Mouse (Mus musculus) thymus, adult 18-20 months (tissue): ENCODE data around the gene Ankrd39.

Experiments
- DNase-seq, 2 experiments: peaks; one replicate each; pipeline ENCODE4 v3.0.0; 2022; ENCODE audit warnings: mixed read lengths in 2 of 2

The Ankrd39 gene

DNA sequence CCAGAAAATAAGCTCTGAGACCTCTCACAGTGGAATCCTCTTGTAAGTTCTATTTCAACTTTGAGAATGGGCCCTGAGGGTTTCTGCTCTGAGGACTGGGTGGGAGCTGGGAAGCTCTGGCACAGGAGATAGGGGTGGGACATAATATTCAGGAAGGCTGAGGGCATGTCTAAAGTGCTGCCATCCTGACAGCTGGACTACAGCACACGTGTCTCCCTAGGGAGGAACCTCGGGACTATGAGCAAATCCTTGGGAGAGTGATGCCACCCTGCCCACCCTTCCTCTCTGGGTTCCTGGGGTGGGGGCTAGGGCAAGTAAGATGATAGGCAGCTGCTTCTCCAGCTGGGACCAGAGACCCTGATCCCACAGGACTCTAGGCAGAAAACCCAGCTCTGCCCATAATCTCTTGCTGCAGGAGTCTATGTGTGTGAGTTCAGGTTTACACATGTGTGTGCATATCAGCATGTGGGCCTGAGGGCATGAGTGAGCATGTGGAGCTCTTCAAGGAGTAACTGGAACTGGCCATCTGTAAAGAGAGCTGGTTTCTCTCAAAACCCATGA, 25.0 kb upstream of the Ankrd39 start:
- DNase-seq: no peak

DNA sequence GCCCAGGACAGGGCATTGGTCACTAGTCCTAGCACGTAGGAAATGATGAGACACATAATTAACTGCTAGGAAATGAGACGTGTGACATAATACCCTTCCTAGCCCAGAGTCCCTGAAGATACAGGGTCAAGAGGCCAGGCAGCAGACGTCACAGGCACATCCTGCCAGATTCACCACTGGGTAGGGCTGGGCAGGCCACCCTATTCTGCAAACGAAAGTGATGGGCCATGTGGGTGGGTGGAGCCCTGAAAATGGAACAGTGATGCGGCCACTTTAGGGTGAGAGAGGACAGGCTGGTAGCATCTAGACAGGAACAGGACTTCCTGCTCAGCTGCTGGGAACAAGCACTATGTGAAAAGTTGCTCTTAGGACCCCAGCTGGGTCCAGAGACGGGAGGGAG, 24.4 kb upstream of the Ankrd39 start:
- no peak for DNase-seq

DNA sequence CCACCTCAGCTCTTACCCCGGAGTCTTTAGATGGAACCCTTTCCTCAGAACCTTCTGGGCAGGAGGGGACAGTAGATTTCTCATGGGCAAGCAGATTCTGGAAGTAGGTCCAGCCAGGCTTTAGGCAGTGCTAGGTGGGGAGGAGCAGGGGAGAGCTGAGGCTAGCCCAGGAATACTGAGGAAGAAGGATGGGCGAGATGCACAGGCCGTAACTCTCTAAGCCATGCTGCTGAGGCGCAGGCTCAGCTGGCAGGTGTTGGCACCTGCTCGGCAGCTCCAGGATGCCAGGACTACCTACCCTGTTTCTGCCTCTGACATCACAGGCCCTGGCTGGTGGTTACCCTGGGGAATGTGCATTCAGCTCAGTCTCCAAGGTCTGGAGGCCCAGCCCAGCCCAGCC, 23.1 kb upstream of the Ankrd39 start:
- DNase-seq: no peak

DNA sequence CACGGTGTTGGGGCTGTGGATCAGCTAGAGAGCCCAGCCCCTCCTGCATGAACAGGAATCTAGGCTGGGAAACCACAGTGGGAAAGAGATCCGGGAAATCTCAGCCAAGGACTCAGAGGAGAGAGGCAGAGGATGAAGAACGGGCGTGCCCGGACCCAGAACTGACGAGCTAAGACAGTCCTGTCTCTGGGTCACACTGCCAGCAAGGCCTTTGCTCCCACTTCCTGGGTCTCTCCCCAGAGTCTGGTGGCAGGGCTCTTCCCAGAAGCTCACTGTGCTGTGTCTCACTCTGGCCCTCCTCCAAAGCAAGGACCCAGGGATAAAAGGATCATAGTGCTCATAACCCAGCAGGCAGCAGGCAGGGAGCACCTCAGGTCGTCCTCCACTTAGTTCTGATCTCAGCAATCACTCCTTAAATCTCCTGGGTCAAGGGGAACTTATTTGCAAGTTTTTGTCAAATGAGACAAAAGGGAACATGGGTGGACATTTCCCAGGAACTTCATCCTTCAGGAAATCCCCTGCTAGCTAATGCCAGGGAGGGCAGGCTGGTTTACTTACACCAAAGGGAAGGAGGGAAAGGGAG, 22.5 kb upstream of the Ankrd39 start:
- no peak for DNase-seq

DNA sequence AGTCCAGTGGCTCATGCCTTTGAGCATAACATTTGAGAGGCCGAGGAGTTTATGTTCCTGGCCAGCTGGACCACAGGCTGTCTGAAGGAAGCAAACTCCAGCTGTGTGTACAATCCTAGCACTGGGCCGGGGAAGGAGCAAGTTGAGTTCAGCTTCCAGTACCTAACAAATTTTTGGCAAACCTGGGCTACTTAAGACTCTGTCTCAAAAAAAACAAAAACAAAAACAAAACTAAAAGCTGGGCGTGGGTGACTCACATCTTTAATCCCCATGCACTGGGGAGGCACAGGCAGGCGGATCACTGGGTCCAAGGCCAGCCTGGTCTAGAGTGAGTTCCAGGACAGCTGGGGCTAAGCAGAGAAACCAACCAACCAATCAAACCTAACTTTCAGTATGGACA, 21.5 kb upstream of the Ankrd39 start:
- DNase-seq: no peak

DNA sequence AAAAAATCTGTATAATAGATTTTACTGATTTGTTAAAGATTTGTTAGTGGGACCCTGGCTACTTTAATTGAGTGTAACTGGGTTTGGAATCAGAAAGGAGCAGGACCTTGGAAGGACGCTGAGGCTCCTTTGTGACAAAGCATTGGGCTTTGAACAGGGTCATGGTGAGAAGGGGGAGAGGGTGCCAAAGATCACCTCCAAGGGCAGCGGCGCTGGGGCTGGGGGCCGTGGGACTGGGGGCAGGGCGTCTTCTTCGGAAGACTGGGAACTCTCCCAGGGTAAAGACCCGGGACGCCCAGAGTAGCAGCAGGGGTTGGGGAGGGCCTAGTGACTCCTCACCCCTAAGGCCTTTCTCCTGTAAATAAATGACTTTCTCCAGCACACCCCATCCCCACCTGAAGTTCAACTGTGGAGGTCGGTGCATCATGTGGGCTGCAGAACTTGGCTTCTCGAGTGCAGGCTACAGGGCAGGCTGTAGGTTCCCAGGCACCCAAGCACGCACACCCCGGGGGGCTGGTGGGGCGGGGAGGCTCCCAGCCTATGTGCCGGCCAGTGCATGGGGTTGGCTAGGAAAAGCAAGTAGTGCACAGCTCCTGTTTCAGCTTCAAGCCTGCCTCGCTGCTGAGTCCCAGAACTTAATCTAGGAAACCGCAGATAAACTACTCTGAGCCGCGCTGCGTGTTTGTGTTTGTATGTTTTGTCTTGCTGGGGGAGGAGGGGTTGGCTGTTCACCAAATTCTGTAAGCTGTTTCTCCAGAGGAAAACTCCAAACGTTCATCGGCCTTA, 20.8 kb upstream of the Ankrd39 start:
- no peak for DNase-seq

DNA sequence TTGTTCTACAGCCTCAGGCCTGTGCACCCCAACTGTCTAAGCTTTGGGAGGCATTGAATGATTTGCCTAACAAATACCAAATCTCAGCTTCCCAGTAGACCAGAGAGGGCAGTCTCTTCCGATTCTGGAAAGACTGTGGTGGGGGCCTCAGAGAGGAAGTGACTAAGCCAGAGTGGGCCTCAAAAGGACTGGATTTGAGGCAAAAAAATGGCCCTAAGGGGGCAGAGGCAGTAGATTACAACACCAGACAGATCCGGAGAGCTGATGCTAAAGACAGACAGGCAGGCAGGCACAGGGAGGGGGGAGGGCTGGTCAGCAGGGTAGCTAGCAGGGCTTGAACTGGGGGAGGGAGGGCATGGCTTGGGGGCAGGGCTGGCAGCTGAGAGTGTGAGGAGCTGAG, 19.2 kb upstream of the Ankrd39 start:
- DNase-seq: no peak

DNA sequence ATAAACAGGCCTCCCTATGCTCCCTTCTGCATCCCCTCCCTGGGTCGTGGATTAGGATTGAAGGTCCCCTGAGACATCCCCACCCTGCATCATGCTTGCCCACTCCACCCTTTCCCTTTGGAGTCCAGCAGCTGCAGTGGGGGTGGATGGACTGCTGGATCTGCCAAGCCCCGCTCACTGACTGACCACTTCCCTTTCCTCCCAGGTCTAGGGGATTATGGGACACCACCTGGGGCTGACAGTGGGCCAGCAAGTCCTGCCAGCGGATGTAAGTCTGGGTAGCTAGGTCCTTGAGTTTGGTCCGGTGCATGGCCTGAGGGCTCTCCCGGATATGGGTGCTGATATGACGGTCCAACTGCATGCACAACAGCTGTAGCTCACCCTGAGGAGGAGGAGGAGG, 16.9 kb upstream of the Ankrd39 start:
- no peak for DNase-seq

DNA sequence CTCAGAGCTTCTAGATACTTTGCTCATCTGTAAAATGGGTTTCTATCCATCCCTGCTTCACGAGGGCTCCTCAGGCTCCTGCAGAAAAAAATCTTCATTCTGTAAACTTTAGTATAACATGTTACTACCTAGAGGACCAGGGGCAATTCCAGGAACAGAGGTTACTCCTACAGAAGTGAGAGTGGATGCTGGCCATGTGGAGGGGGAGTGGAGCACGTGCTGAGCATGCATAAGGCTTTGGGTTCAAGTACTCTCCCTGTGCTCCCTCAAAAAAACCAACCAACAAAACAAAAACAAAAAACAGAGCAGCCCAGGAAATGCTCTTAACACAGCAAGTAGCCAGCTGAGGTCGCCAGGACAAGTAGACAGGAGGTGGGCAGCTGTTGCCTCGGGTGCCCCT, 16.4 kb upstream of the Ankrd39 start:
- DNase-seq: no peak

DNA sequence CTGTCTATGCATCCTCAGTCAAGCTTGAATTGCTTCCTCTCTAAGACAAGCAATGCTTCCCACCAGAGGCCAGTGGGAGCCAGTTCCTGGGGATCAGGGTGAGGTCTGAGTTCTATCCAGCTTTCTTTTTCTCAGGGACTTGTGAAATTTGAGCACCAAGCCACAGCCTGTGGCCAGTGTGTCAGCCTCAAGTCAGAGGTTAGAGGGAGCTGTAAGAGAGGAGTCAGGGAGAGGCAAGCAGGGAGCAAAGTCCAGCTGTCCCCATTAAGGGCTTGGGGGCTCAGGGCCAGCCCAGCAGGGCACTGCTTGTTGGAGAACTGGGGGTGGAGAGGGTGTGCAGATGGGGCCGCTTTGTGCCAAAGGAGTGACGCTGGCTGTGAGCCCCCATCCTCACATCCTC, 16.0 kb upstream of the Ankrd39 start:
- DNase-seq: no peak

DNA sequence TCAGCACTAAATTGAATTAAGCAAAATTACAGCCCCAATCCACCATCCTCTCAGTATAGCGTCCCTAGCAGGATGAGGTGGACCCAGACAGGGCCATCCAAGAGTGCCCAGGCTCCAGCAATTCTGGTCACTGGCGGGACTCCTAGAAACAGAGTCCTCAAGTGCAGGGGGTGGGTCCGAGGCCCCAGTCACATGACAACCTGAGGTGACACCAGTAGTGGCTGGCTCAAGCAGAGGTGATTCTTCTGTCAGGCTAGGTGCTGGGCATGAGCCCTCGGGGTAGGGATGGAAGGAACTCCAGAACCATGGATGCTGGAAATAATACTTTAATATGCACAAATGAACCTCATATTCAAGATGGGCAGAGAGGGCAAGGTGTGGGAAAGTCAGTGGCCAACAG, 15.1 kb upstream of the Ankrd39 start:
- DNase-seq: no peak

DNA sequence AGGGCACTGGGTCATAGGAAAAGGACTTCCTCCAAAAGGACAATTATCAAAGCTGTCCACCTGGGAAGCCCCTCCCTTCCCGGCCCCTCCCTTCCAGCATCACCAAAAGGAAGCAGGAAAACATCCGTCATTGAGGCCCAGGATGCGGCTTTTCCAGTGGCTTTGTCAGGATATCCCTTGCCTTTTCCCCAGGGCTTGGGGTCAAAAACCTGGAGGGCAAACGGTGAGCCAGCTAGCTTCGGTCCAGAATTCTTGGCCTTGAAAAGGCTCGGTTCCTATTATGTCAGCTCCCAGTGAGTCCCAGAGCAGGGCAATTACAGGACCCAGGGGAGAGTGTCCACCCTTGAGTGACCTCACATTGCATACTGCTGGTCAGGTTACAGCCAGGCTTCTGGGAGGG, 13.7 kb upstream of the Ankrd39 start:
- no peak for DNase-seq

DNA sequence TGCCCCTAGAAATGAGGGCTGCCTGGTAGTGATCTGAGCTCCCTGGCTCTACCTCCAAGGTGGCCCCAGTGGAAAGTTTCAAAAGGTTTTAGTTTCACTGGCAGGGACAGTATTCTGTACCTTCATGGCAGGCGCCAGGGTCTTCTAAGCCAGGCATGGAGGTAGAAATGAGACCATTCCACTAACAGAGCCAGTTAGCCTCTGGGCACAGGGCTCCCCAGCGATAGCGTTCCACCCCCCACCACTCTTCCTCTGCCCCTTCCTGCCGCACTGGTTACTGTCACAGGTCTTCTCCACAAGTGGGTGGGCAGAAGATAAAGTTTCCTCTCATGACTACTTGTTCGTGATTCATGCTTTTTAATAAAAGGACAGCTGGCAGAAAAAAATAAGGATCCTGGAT, 12.6 kb upstream of the Ankrd39 start:
- DNase-seq: no peak

DNA sequence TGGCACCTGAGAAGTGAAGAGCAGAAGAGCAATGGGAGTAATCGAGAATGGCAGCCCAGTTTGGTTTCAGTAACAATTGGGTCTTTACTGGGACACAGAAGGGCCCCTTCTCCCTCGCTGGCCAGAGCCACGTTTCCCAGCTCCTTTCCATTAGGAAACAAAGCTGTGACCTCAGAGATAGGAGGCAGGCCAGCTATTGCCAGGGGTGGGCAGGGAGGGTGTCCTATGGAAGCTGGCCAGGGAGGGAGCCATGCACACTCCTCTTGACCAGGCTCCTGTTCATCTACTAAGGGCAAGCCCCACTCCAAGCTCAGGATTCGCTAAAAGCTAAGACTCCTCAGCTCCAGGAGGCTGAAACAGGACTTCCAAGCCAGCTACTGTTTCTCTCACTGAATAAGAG, 12.0 kb upstream of the Ankrd39 start:
- no peak for DNase-seq

DNA sequence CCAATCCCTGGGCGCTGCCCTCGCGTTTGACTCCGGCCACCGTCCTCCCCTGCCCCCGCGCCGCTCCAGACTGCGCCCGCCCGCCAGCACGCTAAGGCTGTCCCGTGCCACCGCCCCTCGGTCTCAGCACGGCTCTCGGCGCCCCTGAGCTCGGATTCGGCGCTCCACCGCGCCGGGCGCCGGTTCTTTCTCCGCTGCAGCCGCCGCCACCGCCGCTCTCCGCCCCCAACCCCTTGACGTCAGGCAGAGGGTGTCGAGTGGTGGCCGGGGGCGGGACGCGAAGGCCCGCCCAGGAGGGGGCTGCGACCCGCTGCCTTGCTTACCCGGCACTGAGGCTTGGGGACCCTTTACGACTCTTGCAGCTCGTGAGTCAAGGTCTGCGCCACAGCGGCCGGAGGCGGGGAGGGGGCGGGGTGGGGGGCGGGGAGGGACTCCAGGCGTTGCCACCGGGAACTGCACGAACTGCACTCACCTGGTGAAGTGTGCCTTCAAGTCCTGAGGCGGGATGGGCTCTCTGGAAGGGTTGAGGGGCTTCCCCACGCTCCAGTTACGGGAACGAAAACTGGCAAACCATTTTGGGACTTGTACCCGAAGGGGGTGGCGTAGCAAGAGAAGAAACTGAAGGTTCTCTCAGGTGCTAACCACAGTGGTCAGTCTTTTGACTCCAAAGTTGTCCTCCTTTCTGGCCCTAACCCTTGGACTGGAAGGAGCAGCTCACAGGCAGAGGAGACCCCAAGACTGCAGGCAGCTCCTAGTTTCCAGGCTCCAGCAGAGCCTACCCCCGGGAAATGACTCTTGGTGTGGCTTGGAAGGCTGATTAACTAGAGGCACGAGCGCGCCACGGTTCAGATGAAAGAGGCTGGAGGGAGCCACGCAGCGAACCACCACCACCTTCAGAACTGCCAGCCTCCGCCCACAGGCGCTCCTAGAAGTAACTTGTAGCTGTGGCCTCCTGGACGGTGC, 11.1 kb upstream of the Ankrd39 start, which contains the start of gene Sema4c:
Gene Sema4c (minus strand): TSS at position 319 of the 963 bp plus-strand sequence.
- peak; percentile 52 for DNase-seq

DNA sequence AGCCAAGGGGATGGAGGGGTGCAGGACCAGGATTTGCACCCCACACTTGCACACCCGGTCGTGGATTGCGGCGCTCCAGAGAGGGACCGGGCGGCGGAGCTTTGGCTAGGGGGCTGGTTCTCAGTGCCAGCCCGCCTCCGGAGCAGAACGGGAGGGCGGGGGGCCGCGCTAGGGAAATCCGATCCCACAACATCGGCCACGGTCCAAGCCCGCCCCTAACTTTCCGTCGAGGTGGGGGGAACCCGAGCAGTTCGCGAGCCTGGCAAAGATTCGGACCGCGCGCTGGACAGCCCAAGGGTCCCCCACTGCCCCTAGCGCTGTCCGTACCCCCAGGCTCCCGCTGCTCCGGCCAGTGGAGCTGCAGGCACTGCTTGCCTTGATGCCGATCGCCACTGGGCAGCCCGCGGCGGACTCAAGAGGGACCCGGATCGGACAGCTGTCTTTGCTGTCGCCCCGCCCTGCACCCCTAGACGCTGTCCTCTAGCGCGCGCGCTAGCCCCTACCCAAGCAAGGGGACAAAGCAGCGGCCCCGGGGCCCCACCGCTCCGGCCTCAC, 10.3 kb upstream of the Ankrd39 start:
- DNase-seq: peak in 1 of 2 experiments; percentile 34

DNA sequence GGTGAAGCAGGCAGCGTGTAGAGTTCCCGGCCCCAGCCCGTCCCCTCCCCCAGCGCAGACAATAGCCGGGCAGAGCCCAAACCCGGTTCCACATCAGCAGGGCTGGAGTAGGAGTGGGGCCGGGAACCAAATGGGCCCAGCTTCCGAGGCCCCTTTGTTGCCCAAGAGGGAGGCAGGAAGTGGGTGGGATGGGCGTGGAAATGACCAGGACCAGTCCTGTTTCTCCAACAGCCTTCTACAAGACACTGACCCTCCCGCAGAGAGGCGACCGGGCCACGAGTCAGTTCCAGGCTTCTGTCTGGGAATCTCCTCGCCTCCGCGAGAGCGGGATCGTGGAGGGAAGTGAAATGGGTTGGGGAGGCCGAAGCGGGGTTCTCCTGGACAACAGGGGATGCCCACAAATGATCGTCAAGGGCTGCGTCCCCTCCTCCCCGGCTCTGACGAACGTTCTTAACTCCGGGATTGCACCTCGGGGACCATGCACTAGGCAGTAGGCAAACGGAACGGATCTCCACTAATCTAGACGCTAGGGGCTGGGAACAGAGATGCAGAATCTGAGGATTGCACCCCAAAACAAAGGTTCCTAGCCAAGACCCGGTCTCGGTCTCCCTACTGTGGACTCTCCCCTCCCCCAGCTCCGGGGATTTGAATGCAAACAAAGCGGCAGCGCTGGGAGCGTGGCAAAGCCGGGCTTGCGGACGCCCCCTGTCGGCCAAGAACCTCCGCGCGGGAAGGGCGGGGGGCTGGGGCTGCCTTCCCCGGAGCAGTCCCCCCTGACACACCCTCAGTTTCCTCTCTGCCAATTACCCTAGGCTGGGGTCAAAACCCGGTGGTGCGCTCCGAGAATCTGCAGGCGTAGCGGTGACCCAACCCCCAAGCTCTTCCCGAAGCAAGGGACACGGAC, 9.6 kb upstream of the Ankrd39 start:
- DNase-seq: peak; percentile 76 to 78

DNA sequence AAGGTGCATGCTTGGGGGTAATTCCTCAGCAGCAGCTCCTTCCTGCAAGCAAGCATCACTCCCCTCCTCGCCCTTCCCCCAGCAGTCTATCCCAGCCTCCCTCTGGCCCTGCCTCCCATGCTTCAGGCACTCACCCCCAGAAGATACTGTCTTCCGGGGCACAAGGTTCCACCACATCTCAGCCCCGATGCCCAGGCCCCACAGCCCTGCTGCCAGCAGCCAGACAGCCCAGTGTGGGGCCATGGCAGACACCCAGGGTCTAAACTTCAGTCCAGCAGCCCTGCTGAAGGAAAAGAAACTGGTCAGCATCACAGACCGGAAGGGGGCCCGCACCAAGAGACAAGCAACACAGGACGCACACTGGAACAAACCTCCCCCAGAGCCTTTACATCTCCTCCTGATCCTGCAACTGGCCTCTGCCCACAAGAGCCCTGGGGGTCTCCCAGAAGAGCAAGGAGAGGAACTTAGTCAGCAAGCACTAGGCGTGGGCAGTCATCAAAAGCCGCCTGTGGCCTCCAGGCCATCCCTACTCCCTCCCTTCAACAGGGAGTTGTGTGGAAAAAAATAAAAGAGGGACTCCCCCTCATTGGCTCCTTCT, 8.7 kb upstream of the Ankrd39 start:
- DNase-seq: no peak

DNA sequence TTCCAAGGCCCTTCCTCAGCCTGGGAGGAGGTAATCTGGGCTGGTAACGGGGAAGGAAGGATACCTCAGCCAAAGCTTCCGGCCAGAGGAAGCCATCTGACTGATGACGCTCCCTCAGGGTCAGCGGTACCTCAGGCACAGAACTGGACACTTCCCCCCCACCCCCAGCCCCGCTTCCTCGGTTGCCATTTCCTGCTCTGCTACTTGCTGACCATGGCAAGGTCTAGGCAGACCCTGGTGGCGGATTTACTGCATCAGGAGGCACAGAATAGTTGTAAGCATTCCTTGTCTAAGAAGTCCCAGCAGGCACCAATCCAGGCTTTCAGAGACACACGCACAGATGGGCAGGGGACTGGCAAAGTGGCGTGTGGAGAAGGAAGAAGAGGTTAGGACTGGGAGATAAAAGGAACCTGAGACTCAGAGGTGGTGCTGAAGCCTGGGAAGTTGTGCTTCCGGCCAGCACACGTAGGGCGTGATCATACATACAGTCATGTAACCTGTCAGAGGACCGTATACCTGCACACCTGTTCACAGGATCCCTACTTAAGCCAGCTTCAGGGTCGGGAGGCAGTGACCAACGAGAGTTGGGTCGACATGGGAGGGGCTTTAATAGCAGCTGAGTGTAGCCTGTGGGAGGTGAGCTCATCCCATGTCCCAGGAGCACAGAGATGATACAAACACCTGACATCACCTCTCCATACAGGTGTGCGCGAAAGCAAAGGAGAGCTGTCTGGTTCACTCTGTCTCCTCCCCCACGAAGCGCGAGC, 7.6 kb upstream of the Ankrd39 start:
- no peak for DNase-seq

DNA sequence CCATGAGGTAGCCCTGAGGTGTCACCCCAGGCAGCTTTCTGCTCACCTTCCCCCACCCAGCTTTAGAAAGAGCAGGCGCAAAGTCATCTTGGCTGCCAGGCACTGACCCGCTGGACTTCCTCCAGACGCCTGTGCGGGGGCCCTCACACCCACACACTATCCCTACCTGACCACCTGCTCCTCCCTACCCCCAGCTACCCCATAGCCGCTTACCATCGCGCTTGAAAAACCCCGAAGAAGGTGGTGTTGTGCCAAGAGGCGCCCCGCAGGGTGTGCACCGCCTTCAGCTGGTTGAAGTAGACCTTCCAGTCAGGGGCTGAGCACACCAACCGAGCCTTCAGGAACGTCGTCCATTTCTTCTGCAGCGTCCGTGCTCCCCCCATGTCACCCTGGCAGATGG, 5.3 kb upstream of the Ankrd39 start:
- DNase-seq: no peak

DNA sequence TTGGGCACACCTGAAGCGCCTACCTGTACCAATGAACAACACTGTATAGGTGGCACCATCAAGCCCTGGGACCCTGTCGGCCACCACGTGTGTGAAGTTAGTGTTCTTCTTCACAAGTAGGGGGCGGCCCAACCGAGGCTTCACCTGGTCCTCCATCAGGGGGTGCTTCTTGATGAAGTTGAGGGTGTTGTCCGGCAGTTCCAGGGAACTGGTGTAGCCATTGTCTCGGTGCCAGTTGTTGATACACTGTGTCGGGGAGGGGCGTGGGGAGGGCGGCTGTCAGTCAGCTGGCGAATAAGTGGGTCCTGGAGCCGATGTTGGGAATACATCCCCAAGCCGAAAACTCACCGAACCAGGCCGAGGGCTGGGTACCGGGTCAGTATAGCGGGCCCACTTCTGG, 4.7 kb upstream of the Ankrd39 start:
- DNase-seq: no peak
